Mouse (Mus musculus) MEL (cell line): Measurements from ENCODE around the gene Mybpc3. TPM values are rescaled to one million over a fixed set of nuclear protein-coding genes. Genes with fewer than 3 reads are reported as not detected.

ENCODE experiments used
- DNase-seq: peaks from one replicate; pipeline ENCODE4 v3.0.0; 2011; ENCODE audit warnings: low read depth, low spot score
- H3K27ac ChIP-seq: 2 replicates; pipeline ENCODE4 v1.5.1; 2012; ENCODE audit warnings: low read depth, mild to moderate bottlenecking, control low read depth, low read length, moderate library complexity; ENCODE audit not compliant: control insufficient read depth
- H3K27me3 ChIP-seq, 2 experiments: fragments of 150-350 bp in 1 of 2; sonication (generic) in 1 of 2; 2 replicates each; pipeline ENCODE4 v1.6.1; 2012; ENCODE audit warnings: low read length in 2 of 2, mild to moderate bottlenecking in 2 of 2, improper control_type of control experiment in 1 of 2, moderate library complexity in 1 of 2; ENCODE audit not compliant: insufficient read depth in 2 of 2, control insufficient read depth in 1 of 2
- H3K36me3 ChIP-seq, 2 experiments: 2 replicates each; pipeline ENCODE4 v1.6.1; 2012 to 2014; ENCODE audit warnings: low read length in 2 of 2, improper control_type of control experiment in 1 of 2, inconsistent platforms in 1 of 2, mild to moderate bottlenecking in 1 of 2; ENCODE audit not compliant: insufficient read depth in 2 of 2, control insufficient read depth in 1 of 2
- H3K4me1 ChIP-seq, 2 experiments: fragments of 150-350 bp in 1 of 2; sonication (generic) in 1 of 2; 2 replicates each; pipeline ENCODE4 v1.6.1; 2012; ENCODE audit warnings: low read length in 2 of 2, improper control_type of control experiment in 1 of 2, mild to moderate bottlenecking in 1 of 2; ENCODE audit not compliant: insufficient read depth in 2 of 2, control insufficient read depth in 1 of 2
- H3K4me3 ChIP-seq, 2 experiments: fragments of 150-350 bp in 1 of 2; sonication (generic) in 1 of 2; 2 replicates each; pipeline ENCODE4 v1.5.1; 2012; ENCODE audit warnings: low read depth in 2 of 2, low read length in 2 of 2, mild to moderate bottlenecking in 2 of 2, moderate library complexity in 2 of 2, control low read depth in 1 of 2, improper control_type of control experiment in 1 of 2; ENCODE audit not compliant: control insufficient read depth in 1 of 2, insufficient read depth in 1 of 2
- H3K79me2 ChIP-seq: 2 replicates; pipeline ENCODE4 v1.6.1; 2012; ENCODE audit warnings: mild to moderate bottlenecking, low read length, moderate library complexity; ENCODE audit not compliant: control insufficient read depth, poor library complexity, insufficient read depth
- H3K9ac ChIP-seq: 2 replicates; pipeline ENCODE4 v1.6.1; 2012; ENCODE audit warnings: low read depth, mild to moderate bottlenecking, control low read depth, low read length, moderate library complexity; ENCODE audit not compliant: control insufficient read depth, poor library complexity, severe bottlenecking
- H3K9me3 ChIP-seq: fragments of 150-350 bp; sonication (generic); replicated peaks from 2 replicates; pipeline ENCODE4 v1.6.1; 2012; ENCODE audit warnings: mild to moderate bottlenecking, low read length, improper control_type of control experiment, moderate library complexity; ENCODE audit not compliant: insufficient read depth
- BHLHE40 ChIP-seq: IDR thresholded peaks from 2 replicates; pipeline ENCODE4 v1.6.1; 2012; ENCODE audit warnings: low read depth, mild to moderate bottlenecking, inconsistent platforms, low read length, improper control_type of control experiment, borderline replicate concordance
- CHD1 ChIP-seq: IDR thresholded peaks from 2 replicates; pipeline ENCODE4 v1.6.1; 2012; ENCODE audit warnings: low read depth, mild to moderate bottlenecking, inconsistent platforms, low read length, improper control_type of control experiment
- CHD2 ChIP-seq: IDR thresholded peaks from 2 replicates; pipeline ENCODE4 v1.6.1; 2011; ENCODE audit warnings: low read length, improper control_type of control experiment
- E2F4 ChIP-seq: IDR thresholded peaks from 2 replicates; pipeline ENCODE4 v1.6.1; 2011; ENCODE audit warnings: low read depth, low read length, improper control_type of control experiment, borderline replicate concordance
- ELF1 ChIP-seq: IDR thresholded peaks from 2 replicates; pipeline ENCODE4 v1.6.1; 2014; ENCODE audit warnings: low read depth, mild to moderate bottlenecking, inconsistent platforms, low read length, improper control_type of control experiment, moderate library complexity
- EP300 ChIP-seq, 2 experiments: IDR thresholded peaks; 2 replicates each; pipeline ENCODE4 v1.6.1; 2011; ENCODE audit warnings: improper control_type of control experiment in 2 of 2, low read length in 2 of 2, low read depth in 1 of 2, mild to moderate bottlenecking in 1 of 2
- ETS1 ChIP-seq: IDR thresholded peaks from 2 replicates; pipeline ENCODE4 v1.6.1; 2012; ENCODE audit warnings: low read depth, mild to moderate bottlenecking, inconsistent platforms, low read length, improper control_type of control experiment, moderate library complexity
- GABPA ChIP-seq: IDR thresholded peaks from 2 replicates; pipeline ENCODE4 v1.6.1; 2012; ENCODE audit warnings: low read depth, mild to moderate bottlenecking, inconsistent platforms, low read length, improper control_type of control experiment, moderate library complexity
- GATA1 ChIP-seq: IDR thresholded peaks from 2 replicates; pipeline ENCODE4 v1.6.1; 2011; ENCODE audit warnings: low read depth, low read length, improper control_type of control experiment
- HCFC1 ChIP-seq: IDR thresholded peaks from 2 replicates; pipeline ENCODE4 v1.6.1; 2012; ENCODE audit warnings: low read depth, mild to moderate bottlenecking, inconsistent platforms, low read length, improper control_type of control experiment, moderate library complexity
- JUND ChIP-seq: IDR thresholded peaks from 2 replicates; pipeline ENCODE4 v1.6.1; 2011; ENCODE audit warnings: low read depth, mild to moderate bottlenecking, improper control_type of control experiment, low read length
- KAT2A ChIP-seq: conservative IDR thresholded peaks from 2 replicates; pipeline ENCODE4 v1.6.1; 2012; ENCODE audit warnings: low read depth, low read length, improper control_type of control experiment, inconsistent platforms
- MAFK ChIP-seq: IDR thresholded peaks from 2 replicates; pipeline ENCODE4 v1.6.1; 2011; ENCODE audit warnings: low read depth, mild to moderate bottlenecking, low read length, improper control_type of control experiment, borderline replicate concordance
- MAX ChIP-seq: IDR thresholded peaks from 2 replicates; pipeline ENCODE4 v1.6.1; 2011; ENCODE audit warnings: low read length, improper control_type of control experiment
- MAZ ChIP-seq: IDR thresholded peaks from 2 replicates; pipeline ENCODE4 v1.6.1; 2012; ENCODE audit warnings: low read depth, mild to moderate bottlenecking, inconsistent platforms, low read length, improper control_type of control experiment
- MEF2A ChIP-seq: IDR thresholded peaks from 2 replicates; pipeline ENCODE4 v1.6.1; 2014; ENCODE audit warnings: low read depth, mild to moderate bottlenecking, inconsistent platforms, low read length, improper control_type of control experiment; ENCODE audit not compliant: poor library complexity, insufficient replicate concordance, severe bottlenecking; ENCODE audit errors: extremely low read depth
- MYB ChIP-seq: IDR thresholded peaks from 2 replicates; pipeline ENCODE4 v1.6.1; 2011; ENCODE audit warnings: mild to moderate bottlenecking, low read depth, low read length, improper control_type of control experiment
- MYC ChIP-seq: IDR thresholded peaks from 2 replicates; pipeline ENCODE4 v1.6.1; 2011; ENCODE audit warnings: low read depth, mild to moderate bottlenecking, low read length, improper control_type of control experiment, moderate library complexity
- NELFE ChIP-seq: IDR thresholded peaks from 2 replicates; pipeline ENCODE4 v1.6.1; 2011; ENCODE audit warnings: low read depth, low read length, improper control_type of control experiment
- NRF1 ChIP-seq: IDR thresholded peaks from 2 replicates; pipeline ENCODE4 v1.6.1; 2014; ENCODE audit warnings: low read depth, mild to moderate bottlenecking, inconsistent platforms, low read length, improper control_type of control experiment, moderate library complexity; ENCODE audit not compliant: poor library complexity, insufficient read depth, severe bottlenecking
- POLR2A ChIP-seq, 2 experiments: IDR thresholded peaks; 2 replicates each; pipeline ENCODE4 v1.6.1; 2011 to 2012; ENCODE audit warnings: low read length in 2 of 2, mild to moderate bottlenecking in 2 of 2, control low read depth in 1 of 2, improper control_type of control experiment in 1 of 2, low read depth in 1 of 2, moderate library complexity in 1 of 2; ENCODE audit not compliant: control insufficient read depth in 1 of 2, insufficient read depth in 1 of 2, poor library complexity in 1 of 2
- POLR2AphosphoS2 ChIP-seq: IDR thresholded peaks from 2 replicates; pipeline ENCODE4 v1.6.1; 2011; ENCODE audit warnings: low read length, improper control_type of control experiment
- POLR2AphosphoS5 ChIP-seq: IDR thresholded peaks from 2 replicates; pipeline ENCODE4 v1.6.1; 2012; ENCODE audit warnings: low read depth, borderline replicate concordance, mild to moderate bottlenecking, inconsistent platforms, low read length, moderate library complexity, mixed read lengths
- RAD21 ChIP-seq: IDR thresholded peaks from 2 replicates; pipeline ENCODE4 v1.6.1; 2011; ENCODE audit warnings: mild to moderate bottlenecking, low read depth, low read length, improper control_type of control experiment
- RCOR1 ChIP-seq: IDR thresholded peaks from 2 replicates; pipeline ENCODE4 v1.6.1; 2012; ENCODE audit warnings: low read depth, mild to moderate bottlenecking, inconsistent platforms, low read length, improper control_type of control experiment
- SIN3A ChIP-seq: IDR thresholded peaks from 2 replicates; pipeline ENCODE4 v1.6.1; 2012; ENCODE audit warnings: low read length, improper control_type of control experiment, inconsistent platforms
- SMC3 ChIP-seq: IDR thresholded peaks from 2 replicates; pipeline ENCODE4 v1.6.1; 2011; ENCODE audit warnings: low read depth, low read length, improper control_type of control experiment
- TAL1 ChIP-seq: IDR thresholded peaks from 2 replicates; pipeline ENCODE4 v1.6.1; 2012; ENCODE audit warnings: mild to moderate bottlenecking, inconsistent platforms, low read length, moderate library complexity, mixed read lengths
- TCF12 ChIP-seq: IDR thresholded peaks from 2 replicates; pipeline ENCODE4 v1.6.1; 2014; ENCODE audit warnings: low read depth, mild to moderate bottlenecking, inconsistent platforms, low read length, improper control_type of control experiment, moderate library complexity
- UBTF ChIP-seq: IDR thresholded peaks from 2 replicates; pipeline ENCODE4 v1.6.1; 2012; ENCODE audit warnings: low read depth, mild to moderate bottlenecking, inconsistent platforms, low read length, improper control_type of control experiment, moderate library complexity, borderline replicate concordance; ENCODE audit not compliant: insufficient read depth
- USF1 ChIP-seq: IDR thresholded peaks from 2 replicates; pipeline ENCODE4 v1.6.1; 2014; ENCODE audit warnings: low read depth, mild to moderate bottlenecking, inconsistent platforms, low read length, improper control_type of control experiment, moderate library complexity
- USF2 ChIP-seq, 2 experiments: IDR thresholded peaks; 2 replicates each; pipeline ENCODE4 v1.6.1; 2011 to 2012; ENCODE audit warnings: improper control_type of control experiment in 2 of 2, low read length in 2 of 2, borderline replicate concordance in 1 of 2, inconsistent platforms in 1 of 2, low read depth in 1 of 2, mild to moderate bottlenecking in 1 of 2; ENCODE audit not compliant: insufficient read depth in 1 of 2
- ZC3H11A ChIP-seq: IDR thresholded peaks from 2 replicates; pipeline ENCODE4 v1.6.1; 2012; ENCODE audit warnings: low read depth, mild to moderate bottlenecking, inconsistent platforms, low read length, improper control_type of control experiment
- ZKSCAN1 ChIP-seq: IDR thresholded peaks from 2 replicates; pipeline ENCODE4 v1.6.1; 2012; ENCODE audit warnings: low read depth, mild to moderate bottlenecking, inconsistent platforms, low read length, improper control_type of control experiment, moderate library complexity
- ZMIZ1 ChIP-seq: IDR thresholded peaks from 2 replicates; pipeline ENCODE4 v1.6.1; 2012; ENCODE audit warnings: low read depth, mild to moderate bottlenecking, inconsistent platforms, low read length, improper control_type of control experiment, moderate library complexity
- ZNF384 ChIP-seq: IDR thresholded peaks from 2 replicates; pipeline ENCODE4 v1.6.1; 2012; ENCODE audit warnings: low read depth, mild to moderate bottlenecking, inconsistent platforms, low read length, improper control_type of control experiment
- polyA plus RNA-seq, 2 experiments: library from polyadenylated mRNA; stranded (reverse) in 1 of 2; unstranded in 1 of 2; fragments of >175 nt in 1 of 2; fragments of >200 nt in 1 of 2; gene quantifications; 2 replicates each; pipeline versions ENCODE4 v1.2.1 to v1.2.4; 2012; ENCODE audit warnings: low replicate concordance in 2 of 2, low read depth in 1 of 2; ENCODE audit not compliant: insufficient read length in 2 of 2, insufficient read depth in 1 of 2, missing spikeins in 1 of 2
- total RNA-seq: library from RNA; depleted of rRNA; stranded (reverse); fragments of 300-350 nt; gene quantifications from 2 replicates; pipeline ENCODE4 v1.2.3, GENCODE M21; 2012

Gene Mybpc3
- total and polyA plus RNA-seq, 3 experiments, result 0.19 to 0.50 TPM; not detected in 1

DNA sequence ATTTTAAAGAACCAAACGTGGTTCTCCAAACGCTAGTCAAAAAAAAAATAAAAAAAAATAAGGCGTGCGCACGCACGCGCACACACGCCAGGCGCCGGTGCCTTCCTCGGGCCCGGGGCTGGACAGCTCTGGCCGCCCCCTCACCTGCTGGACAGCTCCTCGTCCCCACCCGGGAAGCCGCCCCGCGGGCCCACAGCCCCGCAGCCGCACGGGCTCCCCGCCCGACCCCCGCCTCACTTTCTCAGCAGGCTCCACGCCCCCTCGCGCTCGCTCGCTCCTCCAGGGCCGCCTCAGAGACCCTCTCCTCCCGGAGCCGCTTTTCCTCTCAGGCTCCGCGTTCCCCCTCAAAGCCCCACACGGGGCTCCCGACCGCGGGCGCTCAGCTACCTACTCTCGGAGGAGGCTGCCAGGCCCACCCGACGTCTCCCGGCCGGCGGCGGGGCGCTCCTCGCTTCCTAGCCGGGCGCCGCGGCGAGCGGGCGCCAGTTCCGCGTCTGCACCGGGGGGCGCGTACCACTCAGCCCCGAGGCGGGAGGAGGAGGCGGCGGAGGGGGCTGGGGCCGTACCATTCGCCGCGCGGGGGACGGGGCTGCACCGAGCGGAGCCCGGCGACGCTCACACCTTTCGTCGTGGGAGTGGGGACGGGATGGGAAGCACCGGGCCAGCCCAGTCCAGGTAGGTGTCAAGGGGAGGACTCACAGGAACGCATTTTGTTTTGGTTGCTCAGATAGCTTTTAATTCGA, 64.6 kb downstream of the Mybpc3 start:
- peak overlapping the region; percentile 98 for H3K27ac ChIP-seq
- H3K9ac ChIP-seq, result peak overlapping the region; percentile 90
- peaks cover 14% of the 10 kb centered on the region for H3K79me2 ChIP-seq
- H3K27me3 ChIP-seq, result no peaks in the 10 kb centered on the region
- peak; percentile 93 for DNase-seq
- H3K4me3 ChIP-seq, result peak overlapping the region; percentile 74 to 82
- no peaks in the 10 kb centered on the region for H3K9me3 ChIP-seq
- H3K36me3 ChIP-seq, result peaks cover 3 to 20% of the 10 kb centered on the region in 2 experiments; a peak in 3 of 4 replicates
- peaks cover 7 to 31% of the 10 kb centered on the region in 2 experiments for H3K4me1 ChIP-seq
- TF ChIP-seq ZMIZ1 (no peak), MYC (no peak), TAL1 (no peak), SIN3A (peak; percentile 67; the same call in 1 of the 2 replicates), MAFK (no peak), POLR2AphosphoS2 (no peak), CHD2 (no peak), UBTF (peak; percentile 67; the same call in 1 of the 2 replicates), POLR2AphosphoS5 (no peak), USF2 (IDR thresholded peaks at IDR 0.05; ENCODE audit: borderline replicate concordance in 1 of 2, insufficient read depth in 1 of 2, low read depth in 1 of 2, low read length in 2 of 2) (no peak), EP300 (IDR thresholded peaks at IDR 0.05; ENCODE audit: low read depth in 1 of 2, low read length in 2 of 2) (no peak), MYB (no peak), MAX (no peak; the same call in 1 of the 2 replicates), POLR2A (IDR thresholded peaks at IDR 0.05; ENCODE audit: control insufficient read depth in 1 of 2, insufficient read depth in 1 of 2, low read depth in 1 of 2, low read length in 2 of 2, poor library complexity in 1 of 2) (peak; percentile 57 to 76; a peak in 2 of 4 replicates), MEF2A (no peak), GATA1 (no peak), ETS1 (no peak), CHD1 (no peak), MAZ (peak; percentile 56; the same call in 1 of the 2 replicates), E2F4 (no peak), RAD21 (no peak), JUND (no peak), USF1 (no peak), ELF1 (peak; percentile 67), NRF1 (peak; percentile 75), TCF12 (peak; percentile 50), KAT2A (no peak), NELFE (peak; percentile 50; the same call in 1 of the 2 replicates), GABPA (no peak), SMC3 (no peak), ZNF384 (peak; percentile 95), RCOR1 (no peak), BHLHE40 (no peak), ZKSCAN1 (no peak), HCFC1 (no peak), ZC3H11A (no peak)
